Mouse (Mus musculus): ENCODE results near the gene Asxl2. TPM values are rescaled to one million over a fixed set of nuclear protein-coding genes. Genes with fewer than 3 reads are reported as not detected.
A peak's percentile ranks its signal among the peaks of the same experiment; 100 is the strongest.
"Not testable (repeated sequence)": the region's sequence is repeated elsewhere in the genome, so short reads cannot be mapped to it uniquely, and the experiment has no call there.

The Asxl2 gene
- total RNA-seq, 2 experiments from 2014 or later: 13.8 to 17.4 TPM

- intact Hi-C loops (cut with DNase I): loop anchor here (5.0 kb wide), 1 partner anchor 60 kb away; the partner anchor contains the start of gene Kif3c
- peak; percentile 43 to 73 for DNase-seq
These were observed 621 bp downstream of the Asxl2 start for GRCm38 (mm10) chr12:3427067-3427889.

- intact Hi-C loops (cut with DNase I): loop anchor here (5.0 kb wide), 1 partner anchor 61 kb away; the partner anchor contains the start of gene Kif3c
These were observed 1.5 kb downstream of the Asxl2 start for GRCm38 (mm10) chr12:3427891-3428775.

GRCm38 (mm10) chr12:3429681-3430442 is 3.2 kb downstream of the Asxl2 start:
- no peak for DNase-seq
- intact Hi-C loops (cut with DNase I): loop anchor here (5.0 kb wide), 1 partner anchor 63 kb away; the partner anchor contains the start of gene Kif3c

More at GRCm38 (mm10) chr12:3427891-3428775, 1.5 kb downstream of the Asxl2 start:
- DNase-seq: no peak

- intact Hi-C loops (cut with DNase I): no loop called here
- DNase-seq: no peak
These were observed 3.7 kb downstream of the Asxl2 start for GRCm38 (mm10) chr12:3430443-3430753.

GRCm38 (mm10) chr12:3430985-3431384 is 4.3 kb downstream of the Asxl2 start:
- intact Hi-C loops (cut with DNase I): no loop called here
- no peak for DNase-seq

- intact Hi-C loops (cut with DNase I): no loop called here
- no peak for DNase-seq
These were observed 7.1 kb downstream of the Asxl2 start for GRCm38 (mm10) chr12:3433736-3434135.

- intact Hi-C loops (cut with DNase I): no loop called here
- DNase-seq: no peak
These were observed 9.8 kb downstream of the Asxl2 start for GRCm38 (mm10) chr12:3436446-3436845.

GRCm38 (mm10) chr12:3437815-3438214 is 11.2 kb downstream of the Asxl2 start:
- no peak for DNase-seq
- intact Hi-C loops (cut with DNase I): no loop called here

GRCm38 (mm10) chr12:3440916-3441315 is 14.3 kb downstream of the Asxl2 start:
- intact Hi-C loops (cut with DNase I): no loop called here
- no peak for DNase-seq

GRCm38 (mm10) chr12:3441361-3441760 is 14.7 kb downstream of the Asxl2 start:
- intact Hi-C loops (cut with DNase I): no loop called here
- no peak for DNase-seq

- no peak for DNase-seq
- intact Hi-C loops (cut with DNase I): no loop called here
These were observed 26.9 kb downstream of the Asxl2 start for GRCm38 (mm10) chr12:3453554-3453953.

GRCm38 (mm10) chr12:3463087-3463486 is 36.4 kb downstream of the Asxl2 start:
- intact Hi-C loops (cut with DNase I): no loop called here
- DNase-seq: no peak

GRCm38 (mm10) chr12:3499662-3500061 is 73.0 kb downstream of the Asxl2 start:
- intact Hi-C loops (cut with DNase I): no loop called here
- DNase-seq: no peak

GRCm38 (mm10) chr12:3500071-3500470 is 73.4 kb downstream of the Asxl2 start:
- intact Hi-C loops (cut with DNase I): no loop called here
- DNase-seq: peak; percentile 6 to 18

GRCm38 (mm10) chr12:3518665-3519297 is 92.1 kb downstream of the Asxl2 start:
- intact Hi-C loops (cut with DNase I): no loop called here
- no peak for DNase-seq

- DNase-seq; intact Hi-C loops (cut with DNase I): not testable (repeated sequence)
These were observed 95.1 kb downstream of the Asxl2 start for GRCm38 (mm10) chr12:3521806-3522205.

- no peak for DNase-seq
- intact Hi-C loops (cut with DNase I): no loop called here
These were observed 98.9 kb downstream of the Asxl2 start for GRCm38 (mm10) chr12:3525536-3525935.

GRCm38 (mm10) chr12:3535446-3535845 is 108.8 kb downstream of the Asxl2 start:
- intact Hi-C loops (cut with DNase I): loop anchor here (5.0 kb wide), 1 partner anchor 257 kb away; no protein-coding TSS in a partner anchor
- not testable (repeated sequence) for DNase-seq

- intact Hi-C loops (cut with DNase I): loop anchor here (5.0 kb wide), 1 partner anchor 255 kb away; no protein-coding TSS in a partner anchor
- DNase-seq: no peak
These were observed 111.0 kb downstream of the Asxl2 start for GRCm38 (mm10) chr12:3537616-3538015.

GRCm38 (mm10) chr12:3538036-3538435 is 111.4 kb downstream of the Asxl2 start:
- intact Hi-C loops (cut with DNase I): loop anchor here (5.0 kb wide), 1 partner anchor 254 kb away; no protein-coding TSS in a partner anchor

More at GRCm38 (mm10) chr12:3538036-3538435, 111.4 kb downstream of the Asxl2 start:
- DNase-seq: no peak
